Mouse (Mus musculus): ENCODE measurements around the gene A430033K04Rik. TPM values are rescaled to one million over a fixed set of nuclear protein-coding genes. Genes with fewer than 3 reads are reported as not detected.

Gene A430033K04Rik
- polyA plus RNA-seq, 1 experiment from 2014 or later, result 3.2 TPM

DNA sequence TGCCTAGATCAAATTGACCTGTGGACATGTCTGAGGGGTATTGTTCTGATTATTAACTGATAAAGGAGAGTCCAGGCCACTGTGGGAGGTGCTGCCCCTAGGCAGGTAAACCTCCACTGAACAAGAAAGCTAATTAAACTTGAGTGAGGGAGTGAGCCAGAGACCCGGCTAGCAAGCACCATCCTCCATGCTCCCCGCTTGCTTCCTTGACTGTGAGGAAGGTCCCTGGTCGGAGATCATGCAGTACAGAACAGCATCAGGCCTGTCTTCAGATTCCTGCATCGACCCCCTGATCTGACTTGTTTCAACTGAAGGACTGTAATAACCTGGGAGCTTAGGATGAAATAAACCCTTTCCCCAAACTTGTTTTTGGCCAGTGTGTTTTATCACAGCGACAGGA is 66.6 kb downstream of the A430033K04Rik start:
- Histone ChIP-seq H3K4me3 (ENCODE audit: low read depth, low read length) (no peak overlapping the region), H3K9ac (ENCODE audit: low read depth, low read length) (no peak overlapping the region), H3K27ac (ENCODE audit: low read length) (no peak overlapping the region), H3K36me3 (ENCODE audit: control insufficient read depth, insufficient read depth) (no peaks in the 10 kb centered on the region), H3K9me3 (replicated peaks; ENCODE audit: control insufficient read depth, low read length) (no peaks in the 10 kb centered on the region), H3K4me2 (ENCODE audit: low read depth, low read length) (no peak overlapping the region), H3K27me3 (ENCODE audit: control insufficient read depth, insufficient read depth, low read depth, low read length) (no peaks in the 10 kb centered on the region), H3K4me1 (ENCODE audit: control insufficient read depth, low read depth, low read length) (no peaks in the 10 kb centered on the region; the same call in 1 of the 2 replicates)
- WGBS (ENCODE audit: insufficient replicate concordance), result 51% methylated on average over 5 of the region's 5 CpGs
- ATAC-seq (ENCODE audit: low read depth), result no peak

DNA sequence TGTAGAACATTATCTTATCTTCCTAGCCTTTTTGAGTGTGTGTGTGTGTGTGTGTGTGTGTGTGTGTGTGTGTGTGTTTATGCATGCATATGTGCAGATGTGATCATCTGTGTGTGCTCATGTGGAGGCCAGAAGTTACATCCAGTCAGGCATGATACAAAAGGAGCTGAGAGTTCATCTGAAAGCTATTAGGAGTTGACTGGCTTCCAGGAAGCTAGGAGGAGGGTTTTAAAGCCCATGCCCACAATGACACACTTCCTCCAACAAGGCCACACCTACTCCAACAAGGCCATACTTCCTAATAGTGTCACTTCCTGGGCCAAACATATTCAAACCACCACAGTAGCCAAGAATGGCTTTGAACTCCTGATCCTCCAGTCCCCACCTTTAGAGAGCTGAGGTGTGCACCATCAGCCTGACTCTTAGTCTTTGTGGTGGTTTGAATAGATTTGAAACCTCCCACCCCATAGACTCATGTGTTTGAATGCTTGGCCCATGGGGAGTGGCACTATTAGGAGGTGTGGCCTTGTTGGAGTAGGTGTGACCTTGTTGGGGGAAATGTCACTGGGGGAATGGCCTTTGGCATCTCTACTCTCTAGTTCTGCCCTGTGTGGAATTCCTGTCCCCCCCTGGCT is 70.4 kb downstream of the A430033K04Rik start:
- no peak overlapping the region for H3K4me3 ChIP-seq (ENCODE audit: low read depth, low read length)
- no peaks in the 10 kb centered on the region for H3K36me3 ChIP-seq (ENCODE audit: control insufficient read depth, insufficient read depth)
- H3K27me3 ChIP-seq (ENCODE audit: control insufficient read depth, insufficient read depth, low read depth, low read length), result no peaks in the 10 kb centered on the region
- no peak overlapping the region for H3K27ac ChIP-seq (ENCODE audit: low read length)
- ATAC-seq (ENCODE audit: low read depth), result no peak
- H3K4me2 ChIP-seq (ENCODE audit: low read depth, low read length), result no peak overlapping the region
- H3K9ac ChIP-seq (ENCODE audit: low read depth, low read length), result no peak overlapping the region
- no peaks in the 10 kb centered on the region for H3K9me3 ChIP-seq (replicated peaks; ENCODE audit: control insufficient read depth, low read length)
- H3K4me1 ChIP-seq (ENCODE audit: control insufficient read depth, low read depth, low read length), result no peaks in the 10 kb centered on the region

DNA sequence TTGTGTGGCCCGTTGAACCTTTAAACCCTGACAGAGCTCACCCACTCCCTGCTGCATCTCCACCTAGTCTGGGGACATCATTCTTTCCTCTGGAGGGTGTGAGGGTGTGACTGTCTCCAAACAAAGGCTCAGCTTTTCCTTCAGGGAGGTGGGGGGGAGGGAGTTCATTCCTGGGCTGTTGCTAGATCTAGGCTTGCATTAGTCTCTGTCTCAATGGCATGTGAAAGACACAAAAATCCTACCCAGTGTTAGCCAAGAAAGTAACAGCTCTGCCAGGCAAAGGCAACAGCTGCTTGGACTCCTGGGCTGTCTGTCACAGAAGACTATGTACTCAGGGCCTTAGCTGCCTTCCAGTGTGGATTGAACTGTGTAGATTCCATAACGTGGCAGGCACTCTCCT is 71.4 kb downstream of the A430033K04Rik start:
- H3K27ac ChIP-seq (ENCODE audit: low read length), result no peak overlapping the region
- ATAC-seq (ENCODE audit: low read depth), result no peak
- H3K4me2 ChIP-seq (ENCODE audit: low read depth, low read length), result no peak overlapping the region
- no peaks in the 10 kb centered on the region for H3K9me3 ChIP-seq (replicated peaks; ENCODE audit: control insufficient read depth, low read length)
- 46% methylated on average over 2 of the region's 2 CpGs for WGBS (ENCODE audit: insufficient replicate concordance)
- H3K27me3 ChIP-seq (ENCODE audit: control insufficient read depth, insufficient read depth, low read depth, low read length), result no peaks in the 10 kb centered on the region
- H3K36me3 ChIP-seq (ENCODE audit: control insufficient read depth, insufficient read depth), result no peaks in the 10 kb centered on the region
- H3K4me1 ChIP-seq (ENCODE audit: control insufficient read depth, low read depth, low read length), result no peaks in the 10 kb centered on the region
- no peak overlapping the region for H3K9ac ChIP-seq (ENCODE audit: low read depth, low read length)
- no peak overlapping the region for H3K4me3 ChIP-seq (ENCODE audit: low read depth, low read length)

DNA sequence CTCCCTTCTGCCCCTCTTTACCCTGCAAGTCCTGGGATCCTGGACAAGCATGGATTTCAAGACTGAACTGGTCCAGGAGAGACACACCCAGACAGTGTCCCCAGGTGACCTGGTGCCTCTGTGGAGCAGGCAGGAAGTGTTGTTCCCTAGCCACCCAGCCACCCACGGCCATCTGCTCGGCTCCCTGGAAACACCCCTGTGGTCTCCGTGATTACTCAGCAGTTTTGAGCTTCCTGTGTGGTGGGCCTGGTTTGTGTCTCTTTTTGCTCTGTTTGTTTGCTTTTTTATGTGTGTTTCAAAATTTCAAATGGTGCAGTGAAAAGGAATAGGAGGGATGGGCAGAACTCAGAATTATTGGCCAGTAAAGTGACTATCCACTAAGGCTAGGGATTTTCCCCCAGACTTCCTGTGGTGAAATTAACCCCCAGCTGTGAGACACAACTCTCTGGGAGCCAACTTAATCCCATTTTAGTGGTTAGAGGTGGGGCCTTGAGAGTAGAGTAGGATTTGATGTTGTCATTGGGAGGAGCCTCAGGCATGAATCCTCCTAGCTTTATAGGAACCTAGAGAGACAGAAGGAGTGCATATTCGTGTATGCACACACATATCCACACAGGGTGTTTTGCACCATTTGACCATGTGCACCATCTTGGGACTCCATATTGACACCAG is 72.0 kb downstream of the A430033K04Rik start:
- Histone ChIP-seq H3K4me2 (ENCODE audit: low read depth, low read length) (no peak overlapping the region), H3K4me3 (ENCODE audit: low read depth, low read length) (no peak overlapping the region), H3K27ac (ENCODE audit: low read length) (no peak overlapping the region), H3K9ac (ENCODE audit: low read depth, low read length) (no peak overlapping the region), H3K27me3 (ENCODE audit: control insufficient read depth, insufficient read depth, low read depth, low read length) (no peaks in the 10 kb centered on the region), H3K4me1 (ENCODE audit: control insufficient read depth, low read depth, low read length) (no peaks in the 10 kb centered on the region), H3K9me3 (replicated peaks; ENCODE audit: control insufficient read depth, low read length) (no peaks in the 10 kb centered on the region), H3K36me3 (ENCODE audit: control insufficient read depth, insufficient read depth) (no peaks in the 10 kb centered on the region)
- ATAC-seq (ENCODE audit: low read depth), result no peak
- WGBS (ENCODE audit: insufficient replicate concordance), result 14% methylated on average over 4 of the region's 4 CpGs

DNA sequence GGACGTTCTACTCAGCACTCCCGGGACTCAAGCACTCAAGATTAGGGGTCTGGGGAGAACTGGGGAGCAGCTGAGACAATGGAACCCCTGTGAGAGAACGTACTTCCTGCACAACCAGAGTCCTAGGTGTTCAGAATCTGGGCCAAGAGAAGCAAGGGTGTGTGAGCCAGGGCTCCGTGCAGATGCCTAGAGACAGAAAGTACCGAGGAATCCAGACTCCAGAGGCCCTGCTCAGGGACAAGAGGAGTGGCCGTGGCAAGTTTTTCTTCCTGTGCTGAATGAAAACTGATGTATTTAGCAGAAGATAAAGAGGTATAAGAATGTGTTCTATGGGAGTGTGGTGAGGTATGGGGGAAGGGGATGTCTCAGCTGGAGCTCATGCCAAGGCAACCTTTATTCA is 74.8 kb downstream of the A430033K04Rik start:
- H3K9me3 ChIP-seq (replicated peaks; ENCODE audit: control insufficient read depth, low read length), result no peaks in the 10 kb centered on the region
- no peak overlapping the region for H3K9ac ChIP-seq (ENCODE audit: low read depth, low read length)
- no peaks in the 10 kb centered on the region for H3K36me3 ChIP-seq (ENCODE audit: control insufficient read depth, insufficient read depth)
- H3K4me2 ChIP-seq (ENCODE audit: low read depth, low read length), result no peak overlapping the region
- no peak overlapping the region for H3K4me3 ChIP-seq (ENCODE audit: low read depth, low read length)
- H3K27ac ChIP-seq (ENCODE audit: low read length), result no peak overlapping the region
- WGBS (ENCODE audit: insufficient replicate concordance), result 45% methylated on average over 6 of the region's 6 CpGs
- no peaks in the 10 kb centered on the region for H3K27me3 ChIP-seq (ENCODE audit: control insufficient read depth, insufficient read depth, low read depth, low read length)
- no peaks in the 10 kb centered on the region for H3K4me1 ChIP-seq (ENCODE audit: control insufficient read depth, low read depth, low read length)
- ATAC-seq (ENCODE audit: low read depth), result no peak

Small RNAs within 50 kb of the gene (microRNA-seq; reads per million reads assigned to microRNA genes)
- not detected for gene Gm24082

Other genes with a start within 250 kb of the A430033K04Rik start
- gene Zfp157, start 181.4 kb upstream of the A430033K04Rik start, polyA plus RNA-seq (2015; fragmentation: Nextera tagmentation; extraction: Ambion mirVana), result 4.8 and 5.3 TPM in 2 replicates
- gene 1700123K08Rik, start 58.1 kb upstream of the A430033K04Rik start, polyA plus RNA-seq (2015; fragmentation: Nextera tagmentation; extraction: Ambion mirVana), result not detected in 2 replicates
- 13.7 and 14.4 TPM in 2 replicates for gene Zfp68, start 3.1 kb upstream of the A430033K04Rik start, polyA plus RNA-seq (2015; fragmentation: Nextera tagmentation; extraction: Ambion mirVana)
- 7.4 and 10.8 TPM in 2 replicates for gene Fam20c, start 131.7 kb downstream of the A430033K04Rik start, polyA plus RNA-seq (2015; fragmentation: Nextera tagmentation; extraction: Ambion mirVana)
- gene Gm5294, start 197.2 kb downstream of the A430033K04Rik start, polyA plus RNA-seq (2015; fragmentation: Nextera tagmentation; extraction: Ambion mirVana), result not detected in 2 replicates